Mouse (Mus musculus): ENCODE measurements around the gene Zfhx2.

The Zfhx2 gene

DNA sequence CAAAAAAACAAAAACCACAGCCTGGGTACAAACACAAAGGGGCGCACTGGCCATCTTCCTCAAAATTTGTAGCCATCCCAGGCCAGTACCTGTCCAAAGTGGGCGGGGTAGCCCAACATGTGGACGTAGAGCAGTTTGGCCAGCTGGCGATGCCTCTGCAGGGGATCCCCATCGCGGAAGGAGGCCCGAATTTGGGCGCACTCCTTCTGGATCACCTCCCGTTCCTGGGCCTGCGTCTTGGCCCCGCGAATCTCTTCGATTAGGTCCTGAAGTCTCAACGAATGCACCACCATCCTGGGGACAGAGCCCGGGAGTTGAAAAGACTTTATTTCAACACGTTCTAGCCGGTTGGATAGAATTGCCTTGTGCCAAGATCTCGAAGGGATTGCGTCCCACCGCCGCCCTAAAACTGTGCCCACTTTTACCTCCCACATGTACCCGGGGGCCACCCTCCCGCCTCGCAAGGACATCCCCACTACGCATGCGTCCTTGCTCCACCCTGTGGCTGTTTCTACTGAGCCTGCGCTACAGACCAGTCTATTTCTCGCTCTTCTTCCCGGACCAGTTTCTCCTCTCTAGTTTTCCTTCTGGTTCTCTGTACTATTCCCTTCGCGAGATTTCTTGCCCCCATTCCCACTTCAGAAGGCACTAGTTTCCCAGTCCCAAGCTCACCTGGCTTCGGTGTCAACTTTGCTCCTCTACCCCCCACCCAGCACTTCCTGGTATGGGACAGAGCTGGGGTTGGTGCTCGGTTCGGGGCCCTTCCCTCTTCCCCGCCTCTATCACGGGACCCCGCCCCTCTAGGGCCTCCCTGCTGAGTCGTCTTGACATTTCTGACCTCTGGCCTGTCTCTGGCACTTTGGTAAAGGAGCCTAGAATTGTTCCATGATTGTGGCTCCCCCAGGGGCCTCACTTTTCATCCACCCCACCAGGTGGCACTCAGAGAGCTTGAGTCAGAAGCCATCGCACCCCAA is 14.0 kb upstream of the Zfhx2 start, which contains the start of gene Ap1g2:
Gene Ap1g2 (minus strand): TSS at position 758 of the 974 bp plus-strand sequence.
- DNase-seq (ENCODE audit: low spot score) = peak; percentile 80

DNA sequence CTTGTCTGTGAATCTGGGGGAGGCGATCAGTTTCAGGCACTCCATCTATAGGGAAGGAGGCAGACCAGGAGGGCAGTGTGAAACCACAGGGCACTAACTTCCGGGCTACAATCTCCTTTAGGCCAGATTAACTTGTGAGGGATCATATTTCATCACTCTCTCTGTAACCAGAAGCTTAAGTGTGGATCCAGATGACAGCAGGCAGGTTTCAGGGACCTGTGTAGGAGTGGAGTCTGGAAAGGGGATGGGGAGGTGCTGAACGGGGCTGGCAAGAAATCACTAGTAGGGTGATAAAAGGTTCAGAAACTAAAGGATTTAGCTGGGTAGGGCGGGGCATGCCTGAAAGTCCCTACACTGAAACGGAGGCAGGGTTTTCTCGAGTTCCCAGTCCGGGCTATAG is 13.3 kb upstream of the Zfhx2 start:
- DNase-seq (ENCODE audit: low spot score) = no peak

DNA sequence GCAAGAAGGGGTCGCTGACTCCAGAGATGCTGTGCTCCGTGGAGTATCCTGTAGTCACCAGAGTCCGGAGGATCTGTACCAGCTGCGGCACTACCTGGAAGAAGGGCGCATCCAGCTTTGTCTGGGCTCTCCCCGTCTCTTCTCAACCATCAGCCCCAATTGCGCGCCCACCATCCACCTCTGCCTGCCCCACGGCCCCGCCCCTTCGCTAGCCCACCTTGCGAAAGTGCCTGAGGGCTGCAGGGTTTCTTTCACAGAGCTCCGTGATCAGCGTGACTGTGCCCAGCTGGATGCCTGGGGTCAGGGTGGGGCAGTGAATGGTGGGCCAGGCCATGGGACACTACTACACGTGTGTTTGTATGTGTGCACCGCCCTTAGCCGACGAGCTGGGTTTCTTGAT is 12.2 kb upstream of the Zfhx2 start:
- no peak for DNase-seq (ENCODE audit: low spot score)

DNA sequence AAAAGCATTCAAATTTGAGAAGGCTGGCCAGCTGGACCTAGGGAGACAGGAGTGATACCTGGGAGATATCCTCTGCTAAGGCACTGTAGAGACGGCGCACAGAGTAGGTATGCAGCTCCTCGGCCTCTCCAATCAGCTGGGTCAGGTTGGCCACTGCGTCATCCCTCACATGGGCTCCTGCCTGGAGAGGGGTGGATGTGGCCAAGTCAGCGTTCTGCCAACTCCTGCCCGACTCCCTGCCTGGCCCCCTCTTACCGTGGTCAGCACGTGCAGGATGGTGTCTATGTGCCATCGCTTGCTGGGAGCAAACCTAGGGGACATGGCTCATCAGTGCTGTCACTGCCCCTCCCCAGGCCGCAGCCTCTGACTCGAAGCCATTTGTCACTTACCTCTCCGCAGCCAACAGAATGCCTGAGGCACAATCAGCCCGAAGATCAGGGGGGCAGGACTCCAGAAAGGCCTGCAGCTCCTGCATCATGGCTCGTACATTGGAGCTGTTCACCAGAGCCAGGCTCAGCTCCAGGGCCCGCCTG is 10.2 kb upstream of the Zfhx2 start:
- no peak for DNase-seq (ENCODE audit: low spot score)

DNA sequence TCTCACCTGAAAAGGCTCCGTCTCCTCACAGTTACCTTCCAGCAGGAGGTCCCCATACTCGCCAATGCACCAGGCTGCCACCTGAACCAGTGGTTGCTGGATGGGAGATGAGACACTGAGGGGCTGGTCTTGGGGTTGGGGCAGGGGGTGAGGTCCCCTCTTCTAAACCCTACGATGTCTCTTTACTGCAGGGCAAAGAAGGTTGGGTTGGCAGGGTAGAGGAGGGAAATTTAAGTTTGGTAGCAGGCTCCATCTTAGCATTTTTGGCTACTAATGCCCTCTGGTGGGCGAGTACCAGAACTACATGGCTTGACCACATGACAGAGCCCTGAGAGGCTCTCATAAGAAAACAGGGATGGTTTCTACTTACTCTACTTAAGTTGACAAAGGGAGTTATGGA is 9.5 kb upstream of the Zfhx2 start:
- DNase-seq (ENCODE audit: low spot score) = peak; percentile 56

DNA sequence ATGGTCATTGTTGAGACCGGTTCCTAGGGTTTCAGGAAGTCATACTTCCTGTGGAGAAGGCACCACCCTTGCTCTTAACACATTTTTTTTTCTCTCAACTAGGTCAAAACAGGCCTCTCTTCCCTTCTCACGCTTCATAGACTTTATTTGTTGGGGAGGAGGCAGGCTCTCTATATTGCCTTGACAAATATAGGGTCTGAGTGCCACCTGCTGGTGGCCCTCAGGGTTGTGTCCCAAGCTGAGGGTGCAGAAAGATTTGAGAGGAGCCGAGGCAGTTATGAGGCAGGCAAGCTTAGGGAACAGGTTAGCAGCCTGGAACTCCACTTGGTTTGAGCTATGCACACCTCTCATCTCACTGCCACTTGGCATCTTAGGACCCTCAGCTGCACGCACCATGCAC is 5.9 kb upstream of the Zfhx2 start:
- DNase-seq (ENCODE audit: low spot score) = peak; percentile 78

DNA sequence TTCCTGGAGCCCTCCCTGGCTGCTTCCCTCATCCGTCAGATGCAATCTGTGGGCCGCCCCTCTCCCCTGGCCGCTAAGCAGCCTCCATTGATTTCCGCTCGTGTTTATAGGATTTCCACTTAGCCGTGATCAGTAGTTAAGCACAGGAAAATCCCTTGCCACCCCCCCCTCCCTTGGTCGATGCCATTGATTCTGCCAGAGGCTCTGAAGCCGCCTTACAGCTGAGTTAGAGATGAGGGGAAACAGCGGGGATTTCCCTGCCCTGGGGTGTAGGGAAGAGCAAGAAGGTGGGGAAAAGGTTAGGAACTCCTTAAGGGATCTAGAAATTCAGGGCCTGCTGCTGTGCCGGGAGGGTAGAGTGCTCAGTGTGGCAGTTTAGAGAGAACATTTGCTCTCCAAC is 5.5 kb upstream of the Zfhx2 start:
- DNase-seq (ENCODE audit: low spot score) = no peak

DNA sequence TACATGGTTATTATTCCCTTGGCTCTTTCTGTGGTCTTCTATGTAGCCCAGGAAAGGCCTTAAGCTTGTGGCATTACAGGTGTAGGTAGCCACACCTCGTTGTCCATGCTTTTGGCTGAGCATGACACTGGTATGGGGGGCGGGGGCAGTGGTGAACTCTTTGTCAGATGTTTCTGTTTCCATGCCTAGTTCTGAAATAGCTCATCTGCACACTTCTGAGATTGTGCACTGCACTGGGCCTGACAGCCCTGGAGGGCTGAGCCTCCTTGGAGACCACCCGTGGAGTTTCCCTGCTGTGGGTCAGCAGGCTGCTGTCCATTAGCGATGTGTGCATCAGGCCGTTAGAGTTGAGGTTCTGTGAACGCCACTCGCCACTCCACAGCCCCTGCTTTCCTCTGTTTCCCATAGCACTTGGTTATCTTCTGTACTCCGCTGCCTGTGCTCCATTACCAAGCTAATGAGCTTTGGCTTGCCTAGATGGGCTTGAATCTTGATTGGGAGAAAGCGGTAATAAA is 4.5 kb upstream of the Zfhx2 start:
- no peak for DNase-seq (ENCODE audit: low spot score)

DNA sequence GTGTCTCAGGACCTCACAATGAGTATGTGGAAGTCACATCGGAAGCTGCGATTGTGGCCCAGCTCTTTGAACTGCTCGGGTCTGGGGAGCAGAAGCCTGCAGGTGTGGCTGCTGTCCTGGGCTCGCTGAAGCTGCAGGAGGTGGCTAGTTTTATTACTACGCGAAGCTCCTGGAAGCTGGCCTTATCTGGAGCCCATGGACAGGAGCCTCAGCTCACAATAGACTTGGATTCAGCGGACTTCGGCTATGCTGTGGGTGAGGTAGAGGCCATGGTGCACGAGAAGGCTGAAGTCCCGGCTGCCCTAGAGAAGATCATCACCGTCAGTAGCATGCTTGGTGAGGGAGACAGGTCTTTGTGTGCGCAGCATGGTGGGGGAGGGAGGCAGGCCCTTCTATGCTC is 3.5 kb upstream of the Zfhx2 start:
- DNase-seq (ENCODE audit: low spot score) = no peak

DNA sequence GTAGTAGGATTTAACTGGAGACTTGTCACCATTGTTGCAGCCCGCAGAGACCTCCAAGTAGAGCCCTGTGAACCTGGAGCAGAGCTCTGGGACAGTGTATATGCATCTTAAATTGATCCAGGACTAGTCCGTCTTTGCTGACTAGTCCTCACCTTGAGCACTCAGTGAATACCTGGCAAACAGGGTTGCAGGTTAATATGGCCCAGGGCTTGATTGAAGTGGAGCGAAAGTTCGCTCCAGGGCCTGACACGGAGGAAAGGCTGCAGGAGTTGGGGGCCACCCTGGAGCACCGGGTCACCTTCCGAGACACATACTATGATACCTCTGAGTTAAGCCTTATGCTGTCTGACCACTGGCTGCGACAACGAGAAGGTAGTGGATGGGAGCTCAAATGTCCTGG is 3.1 kb upstream of the Zfhx2 start:
- DNase-seq (ENCODE audit: low spot score) = no peak

DNA sequence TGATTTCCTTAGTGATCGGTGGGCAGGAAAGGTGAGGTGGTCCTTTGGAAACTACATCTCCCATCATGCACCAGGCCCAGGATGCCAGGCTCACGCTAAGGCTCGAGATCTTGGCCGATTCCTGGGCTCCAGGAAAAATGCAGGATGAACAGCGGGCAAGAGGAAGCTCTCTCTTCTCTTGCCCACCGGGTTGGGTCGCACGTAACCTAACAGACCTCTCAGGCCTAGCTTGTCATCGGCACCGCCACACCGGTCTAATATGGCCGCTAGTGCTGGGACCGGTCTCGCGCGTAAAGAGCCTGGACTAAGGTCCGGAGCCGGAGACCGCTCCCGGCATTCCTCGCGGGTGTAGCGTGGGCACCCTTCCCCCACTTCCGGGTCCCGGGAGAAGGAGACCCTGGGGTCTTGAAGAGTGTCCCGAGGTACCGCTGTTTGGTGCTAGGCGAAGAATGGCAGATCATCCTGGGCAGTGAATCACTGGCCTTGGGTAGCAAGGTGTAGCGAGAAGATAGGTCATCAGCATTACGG is 2.6 kb upstream of the Zfhx2 start, which contains the start of gene Thtpa:
Gene Thtpa (plus strand): TSS at position 81 of the 528 bp plus-strand sequence.
- peak; percentile 45 for DNase-seq (ENCODE audit: low spot score)

DNA sequence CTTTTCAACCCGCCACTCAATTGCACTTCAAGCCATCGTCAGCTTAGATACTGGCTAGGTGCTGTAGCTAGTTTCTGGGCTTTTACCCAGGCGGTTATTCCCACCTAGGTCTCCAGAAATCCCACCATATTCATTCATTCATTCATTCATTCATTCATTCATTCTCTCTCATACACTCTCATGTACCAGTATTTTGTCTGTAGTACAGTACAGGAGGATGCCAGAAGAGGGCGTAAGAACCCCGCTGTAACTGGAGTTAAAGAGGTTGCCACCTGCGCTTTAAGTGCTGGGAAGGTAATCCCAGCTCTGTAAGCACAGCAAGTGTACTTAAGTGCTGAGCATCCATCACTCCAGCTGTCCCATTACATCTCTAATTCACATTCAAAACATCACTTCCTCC is 1.8 kb upstream of the Zfhx2 start:
- peak; percentile 23 for DNase-seq (ENCODE audit: low spot score)

DNA sequence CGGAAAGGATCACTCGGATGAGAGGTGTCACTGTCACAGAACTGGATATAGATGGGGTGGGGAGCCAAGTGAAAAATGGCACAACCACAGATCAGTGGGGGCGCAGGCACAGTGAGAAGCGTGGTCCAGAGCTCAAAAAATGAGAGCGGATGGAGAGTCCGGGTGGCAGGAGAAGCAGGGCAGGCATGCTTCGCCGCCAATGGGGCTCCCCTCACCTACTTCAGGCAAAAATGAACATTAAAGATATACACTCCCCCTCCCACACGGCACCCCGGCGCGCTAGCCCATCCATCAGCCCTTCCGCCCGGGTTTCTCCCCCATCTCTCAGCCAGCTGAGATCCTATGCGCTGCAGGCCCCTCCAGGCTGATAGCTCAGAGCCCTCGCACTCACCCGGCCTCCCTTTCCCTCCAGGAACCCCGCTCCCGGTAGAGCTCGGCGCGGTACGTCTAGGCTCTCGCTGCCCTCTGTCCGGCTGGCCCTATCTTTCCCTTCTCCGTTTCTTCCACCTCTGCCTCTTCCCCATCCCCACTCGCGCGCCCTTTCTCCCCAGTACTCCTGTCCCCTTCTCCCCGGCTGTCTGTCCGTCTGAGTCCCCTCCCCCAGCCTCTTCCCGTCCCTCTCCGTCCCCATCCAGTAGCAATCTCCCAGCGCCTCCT is 787 bp downstream of the Zfhx2 start:
- DNase-seq (ENCODE audit: low spot score) = no peak

DNA sequence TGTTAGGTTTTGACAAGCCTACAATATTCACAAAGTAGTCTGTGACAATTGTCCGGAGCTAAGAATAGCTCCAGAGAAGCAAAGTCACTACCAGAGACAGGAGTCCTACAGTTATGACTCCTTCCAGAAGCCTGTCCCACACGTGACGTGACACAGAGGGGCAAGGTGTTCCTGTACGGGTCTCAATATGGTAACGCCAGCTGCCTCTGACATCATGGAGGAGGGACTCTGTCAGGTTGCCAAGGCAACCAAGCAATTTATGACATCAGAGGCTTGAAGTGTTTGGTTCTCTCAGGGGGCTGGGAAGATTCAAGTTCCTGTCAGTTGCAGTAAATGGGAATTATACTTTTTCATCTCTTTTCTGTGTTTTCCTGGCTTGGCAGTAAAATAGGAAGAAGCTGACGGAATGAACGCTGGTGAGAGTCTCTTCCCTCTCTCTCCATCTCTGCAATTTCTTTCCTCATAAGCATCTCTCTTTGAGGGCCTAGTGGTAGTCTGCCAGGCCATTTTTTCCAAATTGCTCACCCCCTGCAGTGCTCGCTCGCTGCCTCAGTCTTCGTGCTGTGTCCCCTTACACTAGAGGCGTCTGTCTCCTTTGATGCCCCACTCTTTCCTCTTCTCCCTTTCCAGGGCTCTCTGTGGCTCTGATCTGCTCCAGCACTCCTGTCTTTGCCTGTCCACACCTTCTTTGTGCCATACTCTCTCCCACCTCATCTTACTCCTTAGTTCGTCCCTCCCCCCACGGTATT is 2.8 kb downstream of the Zfhx2 start:
- DNase-seq (ENCODE audit: low spot score) = no peak

DNA sequence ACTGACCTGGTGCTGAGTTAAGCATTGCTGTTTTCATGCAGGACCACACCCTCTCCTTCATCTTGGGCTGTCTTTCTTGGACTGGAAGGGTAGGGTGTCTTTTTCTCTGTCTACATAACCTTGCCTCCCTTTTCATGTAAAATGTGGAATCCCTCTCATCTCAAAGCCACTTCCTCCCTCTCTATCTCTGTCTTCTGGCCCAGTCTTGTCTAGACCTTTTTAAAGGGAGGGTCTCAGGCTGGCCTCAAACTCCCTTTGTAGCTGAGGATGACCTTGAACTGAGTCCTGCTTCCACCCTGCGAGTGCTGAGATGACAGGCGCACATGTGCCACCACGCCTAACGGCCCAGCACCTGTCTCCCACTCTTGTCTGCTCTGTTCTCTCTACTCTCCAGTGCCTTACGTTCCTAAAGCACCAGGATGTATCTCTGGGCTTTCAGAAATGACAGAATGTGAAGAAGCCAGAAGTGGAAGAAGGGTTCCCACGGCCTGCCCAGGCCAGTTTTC is 6.1 kb downstream of the Zfhx2 start:
- no peak for DNase-seq (ENCODE audit: low spot score)

DNA sequence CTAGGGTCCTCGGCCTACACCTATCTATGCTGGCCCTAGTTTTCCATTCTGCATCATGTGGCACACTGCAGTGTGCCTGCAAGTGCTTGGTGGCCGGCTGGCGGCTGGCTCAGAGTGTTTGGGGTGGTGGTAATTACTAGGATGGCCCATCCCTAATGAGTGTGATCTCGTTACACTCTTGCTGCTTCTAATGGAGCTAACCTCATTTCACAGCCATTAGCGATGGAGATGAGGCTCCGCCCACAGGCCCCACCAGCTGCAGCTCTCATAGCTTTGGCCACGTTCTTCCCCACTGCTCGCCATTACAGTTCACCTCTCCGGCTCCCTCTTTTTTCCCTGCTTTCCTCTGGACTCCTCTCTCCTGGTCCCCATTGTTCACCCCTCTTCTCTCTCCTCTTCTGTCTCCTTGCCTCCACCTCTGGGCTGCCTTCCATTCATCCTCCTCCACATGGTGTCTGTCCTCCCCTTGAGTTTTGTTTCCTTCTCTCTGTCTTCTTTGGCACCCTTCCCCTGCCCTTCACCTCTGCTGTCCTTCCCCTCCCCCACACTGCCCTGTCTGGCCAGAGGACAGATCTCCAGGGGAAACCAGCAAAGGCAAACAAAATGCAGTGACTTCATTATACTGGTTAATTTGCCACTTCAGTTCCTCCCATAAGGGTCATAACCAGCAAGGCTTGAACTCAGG is 6.7 kb downstream of the Zfhx2 start:
- DNase-seq (ENCODE audit: low spot score) = no peak

DNA sequence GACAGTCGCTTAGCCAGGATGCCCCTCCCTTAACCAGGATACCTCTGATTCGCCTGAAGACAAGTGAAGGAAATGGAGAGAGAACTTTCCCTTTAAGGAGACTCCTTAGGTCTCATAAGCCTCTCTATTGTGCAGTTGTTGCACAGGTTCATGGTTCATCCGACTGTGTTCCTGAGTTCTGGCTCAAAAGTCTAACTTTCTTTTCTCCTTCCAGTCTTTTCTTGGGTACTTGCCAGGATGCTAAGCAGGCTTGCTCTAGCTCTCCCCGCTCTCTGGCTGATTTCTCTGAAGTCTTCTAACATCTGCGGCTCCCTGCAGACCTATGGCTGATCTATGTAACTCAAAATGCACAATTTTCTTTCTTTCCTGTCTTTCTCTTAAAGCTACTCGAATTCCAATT is 8.6 kb downstream of the Zfhx2 start:
- no peak for DNase-seq (ENCODE audit: low spot score)

DNA sequence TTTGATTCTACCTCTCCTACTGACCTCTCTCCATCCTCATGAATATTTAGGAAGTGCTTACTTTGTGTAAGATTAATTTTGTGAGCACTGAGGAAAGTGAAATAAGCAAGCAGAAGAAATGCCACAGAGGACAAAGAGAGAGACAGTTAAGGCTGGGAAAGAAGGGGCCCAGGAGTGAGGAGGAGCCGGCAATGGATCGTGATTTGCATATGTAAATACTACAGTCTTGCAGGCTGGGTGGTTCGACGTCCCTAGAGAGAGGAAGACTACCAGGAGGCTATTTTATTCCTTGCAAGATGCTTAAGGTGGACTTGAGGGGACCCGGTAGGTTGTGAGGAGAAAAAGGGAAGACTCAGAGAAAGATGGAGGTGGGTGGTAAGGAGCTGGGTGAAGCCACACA is 11.0 kb downstream of the Zfhx2 start:
- no peak for DNase-seq (ENCODE audit: low spot score)

DNA sequence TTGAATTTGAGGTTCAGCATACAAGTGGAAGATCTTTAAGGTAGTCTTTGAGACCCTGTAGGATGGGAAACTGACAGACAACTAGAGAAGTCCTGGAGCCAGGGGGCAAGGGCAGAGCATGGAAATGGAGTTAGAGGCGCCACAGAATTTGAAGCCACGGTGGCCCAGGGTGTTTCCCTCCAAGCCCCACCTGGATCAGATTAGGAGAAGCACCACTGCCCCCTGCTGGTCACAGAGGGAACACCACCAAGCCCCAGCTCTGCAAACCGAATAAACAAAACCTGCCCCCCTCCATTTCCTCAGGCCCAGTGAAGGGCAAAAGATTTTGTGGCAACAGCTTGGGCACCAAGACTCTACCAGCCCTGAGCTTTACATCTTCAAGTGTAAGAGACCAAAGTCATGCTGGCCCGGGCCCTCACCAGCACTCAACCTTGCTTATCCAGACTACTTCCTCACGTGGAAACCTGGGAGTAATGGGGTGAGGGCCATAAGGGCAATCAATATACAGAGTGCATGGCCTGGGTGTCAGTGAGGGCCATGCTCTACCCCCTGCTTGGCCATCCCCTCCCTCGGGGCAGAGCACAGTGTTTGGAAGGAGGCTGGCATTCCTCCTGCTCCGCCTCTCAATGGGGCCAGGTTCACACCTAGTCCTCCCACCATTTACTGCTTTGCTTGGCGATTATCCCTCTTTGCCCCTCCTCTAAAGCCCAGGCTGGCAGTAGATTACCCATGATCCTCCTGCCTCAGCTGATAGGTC is 12.7 kb downstream of the Zfhx2 start:
- DNase-seq (ENCODE audit: low spot score) = peak; percentile 73

DNA sequence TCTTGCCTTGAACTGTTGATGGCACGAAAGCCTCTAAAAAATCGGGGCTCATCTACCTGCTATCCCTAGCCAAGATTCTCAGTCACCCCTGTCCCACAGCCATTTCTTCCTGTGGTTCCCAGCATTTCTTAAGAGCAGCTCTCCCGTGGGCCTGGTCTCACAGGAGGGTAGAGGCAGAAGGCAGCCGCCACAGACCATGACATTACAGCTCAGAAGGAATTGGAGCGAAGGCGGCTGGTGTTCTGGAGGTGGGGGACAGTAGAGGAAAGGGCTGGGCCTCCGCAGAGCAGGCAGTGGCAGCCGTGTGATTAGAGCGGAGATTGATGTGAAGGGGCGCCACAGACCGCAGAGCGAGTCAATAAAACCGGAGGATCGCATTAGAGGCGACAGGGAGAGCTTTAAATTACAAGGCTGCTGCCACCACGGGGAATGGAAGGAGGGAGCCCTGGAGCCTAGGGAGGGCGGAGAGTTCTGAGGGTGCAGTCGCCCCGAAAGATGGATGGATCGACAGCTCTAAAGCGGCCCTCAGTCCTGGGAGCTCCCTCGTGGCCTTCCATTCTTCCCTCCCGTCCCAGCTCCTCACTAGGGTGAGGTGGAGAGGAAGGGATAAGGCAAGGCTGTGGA is 13.6 kb downstream of the Zfhx2 start:
- no peak for DNase-seq (ENCODE audit: low spot score)
